ENCODE assay signal across 8 mouse cellular contexts in genomic region chr14:44989017-44989721, GRCm38 (mm10). TPM values are rescaled to one million over a fixed set of nuclear protein-coding genes. Genes with fewer than 3 reads are reported as not detected.
DNase-seq lines count a peak whose midpoint lies in the region; ATAC-seq and TF ChIP-seq lines count a peak whose summit lies in the region.

No protein-coding gene starts in this region.

- H3K9ac ChIP-seq in lung, embryonic 14.5 days: peak overlapping the region; percentile 48
- peak overlapping the region; percentile 60 for H3K9ac ChIP-seq in forebrain, embryonic 13.5 days
- H3K9ac ChIP-seq in intestine, embryonic 15.5 days: peak overlapping the region; percentile 36
- H3K9ac ChIP-seq in midbrain, embryonic 12.5 days (replicated peaks): peak overlapping the region; percentile 46

- no peaks in the 10 kb centered on the region for H3K9me3 ChIP-seq in lung, embryonic 14.5 days (ENCODE audit: low read depth, low read length)
- no peaks in the 10 kb centered on the region for H3K9me3 ChIP-seq in forebrain, embryonic 13.5 days (replicated peaks)
- H3K9me3 ChIP-seq in intestine, embryonic 15.5 days: no peaks in the 10 kb centered on the region
- no peaks in the 10 kb centered on the region for H3K9me3 ChIP-seq in midbrain, embryonic 12.5 days

- peak overlapping the region; percentile 88 for H3K4me2 ChIP-seq in lung, embryonic 14.5 days
- peak overlapping the region; percentile 85 for H3K4me2 ChIP-seq in forebrain, embryonic 13.5 days
- H3K4me2 ChIP-seq in intestine, embryonic 15.5 days (replicated peaks): peak overlapping the region; percentile 93
- H3K4me2 ChIP-seq in midbrain, embryonic 12.5 days (replicated peaks): peak overlapping the region; percentile 85

- no peaks in the 10 kb centered on the region for H3K27me3 ChIP-seq in lung, embryonic 14.5 days (ENCODE audit: insufficient read depth, low read length)
- peaks cover 23% of the 10 kb centered on the region for H3K27me3 ChIP-seq in forebrain, embryonic 13.5 days
- peaks cover 11% of the 10 kb centered on the region; the same call in 1 of the 2 replicates for H3K27me3 ChIP-seq in intestine, embryonic 15.5 days (replicated peaks)
- H3K27me3 ChIP-seq in midbrain, embryonic 12.5 days: peaks cover 36% of the 10 kb centered on the region

- H3K36me3 ChIP-seq in lung, embryonic 14.5 days (ENCODE audit: insufficient read depth): no peaks in the 10 kb centered on the region
- no peaks in the 10 kb centered on the region for H3K36me3 ChIP-seq in forebrain, embryonic 13.5 days (ENCODE audit: poor library complexity, severe bottlenecking)
- H3K36me3 ChIP-seq in intestine, embryonic 15.5 days: no peaks in the 10 kb centered on the region
- H3K36me3 ChIP-seq in midbrain, embryonic 12.5 days: no peaks in the 10 kb centered on the region

- peak; percentile 35; the same call in 1 of the 2 replicates for ATAC-seq in lung, embryonic 14.5 days (ENCODE audit: insufficient read depth)
- ATAC-seq in forebrain, embryonic 13.5 days: peak; percentile 61
- peak; percentile 40 for ATAC-seq in intestine, embryonic 15.5 days
- ATAC-seq in midbrain, embryonic 12.5 days (ENCODE audit: low FRiP score, low read depth): peak; percentile 67

- WGBS in lung, embryonic 14.5 days: 1% methylated on average over 45 of the region's 45 CpGs
- WGBS in forebrain, embryonic 13.5 days: under 1% methylated on average over 45 of the region's 45 CpGs
- 2% methylated on average over 45 of the region's 45 CpGs for WGBS in intestine, embryonic 15.5 days
- WGBS in midbrain, embryonic 12.5 days: 2% methylated on average over 45 of the region's 45 CpGs

- H3K4me1 ChIP-seq in lung, embryonic 14.5 days (ENCODE audit: insufficient read depth): no peaks in the 10 kb centered on the region; the same call in 1 of the 2 replicates
- peaks cover 13% of the 10 kb centered on the region for H3K4me1 ChIP-seq in forebrain, embryonic 13.5 days
- H3K4me1 ChIP-seq in intestine, embryonic 15.5 days (replicated peaks): peaks cover 12% of the 10 kb centered on the region
- peaks cover 9% of the 10 kb centered on the region for H3K4me1 ChIP-seq in midbrain, embryonic 12.5 days

- TF ChIP-seq CTCF in lung, embryonic 14.5 days (IDR thresholded peaks at IDR 0.05; ENCODE audit: low read depth): no peak
- no peak for TF ChIP-seq CTCF in brain, embryonic 14.5 days (IDR thresholded peaks at IDR 0.05; ENCODE audit: borderline replicate concordance, extremely low read depth, insufficient read depth, insufficient read length)

- H3K4me3 ChIP-seq in lung, embryonic 14.5 days (ENCODE audit: low read depth, low read length): peak overlapping the region; percentile 49
- H3K4me3 ChIP-seq in forebrain, embryonic 13.5 days: peak overlapping the region; percentile 49
- H3K4me3 ChIP-seq in intestine, embryonic 15.5 days (replicated peaks): peak overlapping the region; percentile 47
- peak overlapping the region; percentile 49 for H3K4me3 ChIP-seq in midbrain, embryonic 12.5 days

- TF ChIP-seq POLR2A in brain, embryonic 14.5 days (IDR thresholded peaks at IDR 0.05; ENCODE audit: borderline replicate concordance, extremely low read depth, insufficient read depth, insufficient read length, poor library complexity, severe bottlenecking): no peak

- peak; percentile 37 for DNase-seq in lung, embryonic 14.5 days
- DNase-seq in lung, postnatal 36 days: no peak
- peak; percentile 58 for DNase-seq in brain, embryonic 14.5 days (ENCODE audit: low read depth)
- DNase-seq in thymus, postnatal 36 days: peak; percentile 26 to 31
- DNase-seq in frontal cortex, adult 2 months (ENCODE audit: extremely low spot score in 1 of 2, low spot score in 1 of 2): no peak

- no peak overlapping the region for H3K27ac ChIP-seq in lung, embryonic 14.5 days (ENCODE audit: low read depth)
- no peak overlapping the region for H3K27ac ChIP-seq in forebrain, embryonic 13.5 days
- H3K27ac ChIP-seq in intestine, embryonic 15.5 days: no peak overlapping the region; the same call in 1 of the 2 replicates
- no peak overlapping the region for H3K27ac ChIP-seq in midbrain, embryonic 12.5 days (replicated peaks)

RNA-seq across cellular contexts. Expression of gene Ptger2, which starts 1.2 kb away (rescaled TPM):
- polyA plus RNA-seq in lung, embryonic 14.5 days (2014; fragmentation: Nextera tagmentation; extraction: Ambion mirVana): 2.8 TPM in 2 replicates
- polyA plus RNA-seq in brain, embryonic 14.5 days (2012; rRNA removed): 0.35 and 0.57 TPM in 2 replicates
- polyA plus RNA-seq in forebrain, embryonic 13.5 days (2015; fragmentation: Nextera tagmentation; extraction: Ambion mirVana): 0.05 and 0.25 TPM in 2 replicates
- polyA plus RNA-seq in intestine, embryonic 15.5 days (2015; fragmentation: Nextera tagmentation; extraction: Ambion mirVana): 1.2 TPM in 2 replicates
- 0.10 TPM in 1 of 2 replicates, not detected in the other for polyA plus RNA-seq in midbrain, embryonic 12.5 days (2016; fragmentation: Nextera tagmentation; extraction: Ambion mirVana)
- polyA plus RNA-seq in frontal cortex, adult 2 months (2012; rRNA removed): 0.42 and 0.55 TPM in 2 replicates

Comparison
In these comparisons a context has a peak if more than half of its experiments do, and no peak if none do; other contexts are left out.
1. DNase-seq: peak in lung, embryonic 14.5 days (single experiment), brain, embryonic 14.5 days (single experiment) and thymus, postnatal 36 days (2 of 2); none in lung, postnatal 36 days (single experiment) and frontal cortex, adult 2 months (0 of 2).
2. Peak in every context shown above with its lines, with median percentiles within 50 percentile points of each other: ATAC-seq, H3K4me2 ChIP-seq, H3K4me3 ChIP-seq and H3K9ac ChIP-seq.